Mouse (Mus musculus) limb, embryonic 14.5 days (tissue): Measurements from ENCODE around the gene Pask. TPM values are rescaled to one million over a fixed set of nuclear protein-coding genes. Genes with fewer than 3 reads are reported as not detected.

Source experiments
- ATAC-seq: fragments of 200-750 bp; cut with Nextera tagmentation; 2 replicates; pipeline ENCODE4 v1.8.0; 2017; ENCODE audit warnings: low read depth, moderate number of reproducible peaks, moderate TSS enrichment; ENCODE audit not compliant: low FRiP score
- DNase-seq: peaks from one replicate; pipeline ENCODE4 v3.0.0-alpha.2; 2015; ENCODE audit warnings: low spot score
- H3K27ac ChIP-seq: fragments of 300-500 bp; sonication (generic); replicated peaks from 2 replicates; pipeline ENCODE4 v1.5.1; 2014; ENCODE audit warnings: low read depth, mild to moderate bottlenecking, low read length, moderate library complexity, mixed read lengths
- H3K27me3 ChIP-seq: fragments of 300-500 bp; sonication (generic); 2 replicates; pipeline ENCODE4 v1.6.1; 2014; ENCODE audit warnings: low read length, mixed read lengths; ENCODE audit not compliant: control insufficient read depth, insufficient read depth
- H3K36me3 ChIP-seq: fragments of 300-500 bp; sonication (generic); 2 replicates; pipeline ENCODE4 v1.6.1; 2014; ENCODE audit warnings: mild to moderate bottlenecking, low read length, moderate library complexity, mixed read lengths; ENCODE audit not compliant: control insufficient read depth, insufficient read depth
- H3K4me1 ChIP-seq: fragments of 300-500 bp; sonication (generic); 2 replicates; pipeline ENCODE4 v1.6.1; 2014; ENCODE audit warnings: antibody characterized with exemption, low read length, mixed read lengths; ENCODE audit not compliant: control insufficient read depth, insufficient read depth
- H3K4me2 ChIP-seq: fragments of 300-500 bp; sonication (generic); replicated peaks from 2 replicates; pipeline ENCODE4 v1.6.1; 2014; ENCODE audit warnings: low read depth, mild to moderate bottlenecking, low read length, moderate library complexity; ENCODE audit not compliant: severe bottlenecking
- H3K4me3 ChIP-seq: fragments of 300-500 bp; sonication (generic); replicated peaks from 2 replicates; pipeline ENCODE4 v1.5.1; 2014; ENCODE audit warnings: low read length
- H3K9ac ChIP-seq: fragments of 300-500 bp; sonication (generic); 2 replicates; pipeline ENCODE4 v1.6.1; 2014; ENCODE audit warnings: mild to moderate bottlenecking, low read depth, low read length, moderate library complexity; ENCODE audit not compliant: severe bottlenecking
- H3K9me3 ChIP-seq: fragments of 300-500 bp; sonication (generic); 2 replicates; pipeline ENCODE4 v1.6.1; 2016; ENCODE audit warnings: low read length; ENCODE audit not compliant: control insufficient read depth
- POLR2A ChIP-seq: fragments of 200-500 bp; IDR thresholded peaks from 2 replicates; pipeline ENCODE4 v1.8.0; 2012; ENCODE audit warnings: inconsistent platforms, mild to moderate bottlenecking, moderate library complexity, borderline replicate concordance; ENCODE audit not compliant: insufficient read depth, insufficient read length; ENCODE audit errors: extremely low read depth
- WGBS: fragments of 180-500 bp; shearing (Covaris S2); extraction: QIAGEN DNeasy Blood & Tissue Kit; methylation state at CpG from one replicate; pipeline ENCODE4 v1.1.7; 2014; 5-methylcytosine and 5-hydroxymethylcytosine counted together
- microRNA-seq: library from miRNA; unstranded; fragments of <30 nt; microRNA quantifications from one replicate; pipeline ENCODE4, GENCODE M21; 2016
- polyA plus RNA-seq, 2 experiments: library from polyadenylated mRNA; depleted of rRNA in 1 of 2; stranded (reverse) in 1 of 2; unstranded in 1 of 2; fragments of >200 nt; fragmentation: Nextera tagmentation in 1 of 2; extraction: Ambion mirVana in 1 of 2; gene quantifications; 2 replicates each; pipeline versions ENCODE4 v1.2.1 to v1.2.3; 2012 to 2014

Gene Pask
- polyA plus RNA-seq, 2 experiments: 11.7 to 17.8 TPM

DNA sequence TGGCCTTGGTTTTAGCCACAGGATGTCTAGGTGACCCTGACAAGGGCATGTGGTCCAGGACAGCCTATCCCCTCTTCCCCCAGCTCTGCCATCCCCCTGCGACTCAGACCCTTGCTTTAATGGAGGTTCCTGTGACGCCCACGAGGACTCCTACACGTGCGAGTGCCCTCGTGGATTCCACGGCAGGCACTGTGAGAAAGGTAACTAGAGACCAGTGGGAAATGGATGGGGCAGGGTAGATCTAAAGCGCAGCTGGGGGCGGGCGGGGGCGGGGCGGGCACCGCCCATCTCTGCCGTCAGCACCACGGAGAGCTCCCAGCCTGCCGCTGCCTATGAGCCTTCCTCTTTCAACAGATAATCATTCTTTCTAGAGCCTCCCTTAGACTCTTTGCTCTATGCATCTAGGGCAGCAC lies 70.9 kb downstream of the Pask start:
- no peak overlapping the region for H3K4me3 ChIP-seq
- H3K9me3 ChIP-seq: no peaks in the 10 kb centered on the region
- ATAC-seq: peak; percentile 35; the same call in 1 of the 2 replicates
- H3K27me3 ChIP-seq: no peaks in the 10 kb centered on the region
- TF ChIP-seq POLR2A: no peak
- no peaks in the 10 kb centered on the region for H3K4me1 ChIP-seq
- H3K36me3 ChIP-seq: peaks cover 45% of the 10 kb centered on the region
- 3% methylated on average over 11 of the region's 16 CpGs for WGBS
- H3K9ac ChIP-seq: no peak overlapping the region
- H3K4me2 ChIP-seq: no peak overlapping the region
- DNase-seq: peak; percentile 61
- H3K27ac ChIP-seq: no peak overlapping the region

DNA sequence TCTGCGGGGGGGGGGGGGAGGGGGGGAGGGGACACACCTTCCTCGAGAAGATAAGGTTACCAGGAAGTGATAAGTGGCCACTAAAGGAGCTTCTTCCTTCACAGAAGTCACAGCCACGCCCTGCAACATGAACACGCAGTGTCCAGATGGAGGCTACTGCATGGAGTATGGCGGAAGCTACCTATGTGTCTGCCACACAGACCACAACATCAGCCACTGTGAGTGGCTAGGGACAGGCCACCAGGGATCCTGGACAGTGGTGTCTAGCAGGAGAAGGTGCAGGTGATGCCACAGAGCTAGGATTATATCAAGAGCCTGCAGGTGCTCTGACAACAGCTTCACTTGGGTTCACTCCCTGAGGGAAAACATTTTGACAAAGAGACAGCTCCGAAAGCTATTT lies 71.5 kb downstream of the Pask start:
- no peak for ATAC-seq
- H3K27ac ChIP-seq: no peak overlapping the region

DNA sequence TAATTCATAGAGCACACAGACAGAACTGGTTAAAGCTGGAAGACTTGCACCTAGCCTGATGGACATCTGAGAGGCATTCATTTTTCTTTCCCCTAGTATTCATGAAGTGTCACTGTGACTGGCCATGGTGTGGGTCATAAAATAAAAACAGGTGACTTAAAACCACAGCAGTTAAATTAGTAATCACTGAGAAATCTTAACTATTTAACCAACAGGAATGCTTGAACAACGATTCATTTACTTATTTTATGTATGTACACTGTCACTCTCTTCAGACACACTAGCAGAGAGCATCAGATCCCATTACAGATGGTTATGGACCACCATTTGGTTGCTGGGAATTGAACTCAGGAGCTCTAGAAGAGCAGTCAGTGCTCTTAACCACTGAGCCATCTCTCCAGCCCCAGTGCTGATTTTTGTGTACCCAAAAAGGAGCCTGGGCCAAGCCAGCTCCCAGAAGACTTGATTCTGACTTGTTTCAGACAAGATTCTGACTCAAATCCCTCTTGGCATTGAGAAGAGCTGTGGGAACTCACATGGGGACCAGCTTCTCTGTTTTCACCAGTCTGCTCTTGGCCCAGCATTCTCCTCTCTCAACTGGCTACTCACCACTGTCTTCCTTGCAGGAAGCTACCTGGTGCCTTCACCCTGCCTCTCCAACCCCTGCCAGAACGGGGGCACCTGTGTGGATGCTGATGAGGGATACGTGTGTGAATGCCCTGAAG lies 72.6 kb downstream of the Pask start:
- H3K9me3 ChIP-seq: no peaks in the 10 kb centered on the region
- 47% methylated on average over 3 of the region's 3 CpGs for WGBS
- peaks cover 35% of the 10 kb centered on the region for H3K36me3 ChIP-seq
- DNase-seq (no peak), ATAC-seq (no peak)
- H3K4me1 ChIP-seq: peaks cover 5% of the 10 kb centered on the region; the same call in 1 of the 2 replicates
- no peak overlapping the region for H3K9ac ChIP-seq
- no peak overlapping the region for H3K27ac ChIP-seq
- no peak overlapping the region for H3K4me2 ChIP-seq
- no peaks in the 10 kb centered on the region for H3K27me3 ChIP-seq
- no peak overlapping the region for H3K4me3 ChIP-seq
- no peak for TF ChIP-seq POLR2A

More for the DNA sequence above, 71.5 kb downstream of the Pask start:
- Histone ChIP-seq H3K9ac (no peak overlapping the region), H3K4me3 (no peak overlapping the region), H3K36me3 (peaks cover 41% of the 10 kb centered on the region), H3K27me3 (no peaks in the 10 kb centered on the region), H3K9me3 (no peaks in the 10 kb centered on the region), H3K4me2 (no peak overlapping the region), H3K4me1 (no peaks in the 10 kb centered on the region; the same call in 1 of the 2 replicates)
- WGBS: 80% methylated on average over 5 of the region's 6 CpGs
- no peak for DNase-seq
- no peak for TF ChIP-seq POLR2A

DNA sequence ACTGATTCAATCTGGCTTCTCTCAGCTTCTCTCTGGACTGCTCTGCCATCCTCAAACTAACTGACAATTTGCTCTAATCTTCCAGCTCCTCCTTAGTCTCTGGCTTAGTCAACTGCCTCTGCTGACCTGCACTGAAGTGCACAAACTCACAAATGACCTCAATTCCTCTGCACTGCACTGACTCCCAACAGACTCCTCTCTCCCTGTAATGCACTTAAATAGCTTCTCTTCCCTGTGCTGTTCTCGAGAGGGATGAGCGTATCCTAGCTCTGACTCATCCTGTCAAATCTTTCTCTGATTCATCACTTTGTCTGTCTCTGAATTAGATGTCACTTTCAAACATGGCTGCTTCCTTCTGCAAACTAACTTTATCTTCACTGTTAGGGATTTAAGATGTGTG lies 75.0 kb downstream of the Pask start:
- DNase-seq: no peak
- Histone ChIP-seq H3K4me1 (peaks cover 5% of the 10 kb centered on the region; the same call in 1 of the 2 replicates), H3K27ac (no peak overlapping the region), H3K4me3 (no peak overlapping the region), H3K36me3 (peaks cover 23% of the 10 kb centered on the region), H3K9me3 (no peaks in the 10 kb centered on the region), H3K4me2 (no peak overlapping the region), H3K9ac (no peak overlapping the region), H3K27me3 (no peaks in the 10 kb centered on the region)
- no peak for TF ChIP-seq POLR2A
- ATAC-seq: no peak
- 77% methylated on average over 2 of the region's 2 CpGs for WGBS

DNA sequence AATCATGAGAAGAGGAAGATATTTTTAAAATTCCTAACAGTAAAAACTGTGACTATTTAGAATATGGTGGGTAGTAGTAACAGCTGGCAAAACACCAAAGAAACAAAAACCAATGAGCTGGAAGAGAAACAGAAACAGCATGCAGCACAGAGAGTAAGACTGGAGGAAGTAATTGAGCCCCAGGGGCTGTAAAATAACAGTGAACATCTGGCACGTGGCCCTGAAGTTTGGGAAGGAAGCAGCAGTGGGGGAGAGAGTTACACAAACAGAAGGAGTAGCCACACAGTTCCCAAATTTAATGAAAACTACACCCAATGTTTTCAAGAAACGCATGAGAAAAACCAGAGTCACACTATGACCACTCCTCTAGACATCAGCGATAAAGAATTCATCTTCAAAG lies 76.1 kb downstream of the Pask start:
- 27% methylated on average over 3 of the region's 3 CpGs for WGBS
- Histone ChIP-seq H3K9ac (no peak overlapping the region), H3K4me1 (peaks cover 5% of the 10 kb centered on the region; the same call in 1 of the 2 replicates), H3K36me3 (peaks cover 19% of the 10 kb centered on the region), H3K27me3 (no peaks in the 10 kb centered on the region), H3K4me2 (no peak overlapping the region), H3K27ac (no peak overlapping the region), H3K9me3 (no peaks in the 10 kb centered on the region), H3K4me3 (no peak overlapping the region)
- TF ChIP-seq POLR2A: no peak
- ATAC-seq: peak; percentile 25; the same call in 1 of the 2 replicates
- peak; percentile 68 for DNase-seq

Small RNA genes lying within 50 kb of the gene (microRNA-seq; reads per million reads assigned to microRNA genes)
- gene Mir6345 (not detected), gene Mir6901 (0.92 reads per million), gene Mir6902 (not detected)

Other genes with a start within 250 kb of the Pask start
- 8.1 and 10.4 TPM in 2 replicates for gene Kif1a, start 241.5 kb downstream of the Pask start, polyA plus RNA-seq (2012; rRNA removed)
- 16.4 and 17.5 TPM in 2 replicates for gene Kif1a, start 241.5 kb downstream of the Pask start, polyA plus RNA-seq (2014; fragmentation: Nextera tagmentation; extraction: Ambion mirVana)
- not detected in 2 replicates for gene Agxt, start 208.2 kb downstream of the Pask start, polyA plus RNA-seq (2012; rRNA removed)
- gene Agxt, start 208.2 kb downstream of the Pask start, polyA plus RNA-seq (2014; fragmentation: Nextera tagmentation; extraction: Ambion mirVana): not detected in 2 replicates
- 2.9 and 4.2 TPM in 2 replicates for gene 2310007B03Rik, start 182.5 kb downstream of the Pask start, polyA plus RNA-seq (2012; rRNA removed)
- gene 2310007B03Rik, start 182.5 kb downstream of the Pask start, polyA plus RNA-seq (2014; fragmentation: Nextera tagmentation; extraction: Ambion mirVana): 6.9 and 9.0 TPM in 2 replicates
- 0.39 and 0.46 TPM in 2 replicates for gene Crocc2, start 174.8 kb downstream of the Pask start, polyA plus RNA-seq (2012; rRNA removed)
- 0.17 and 0.51 TPM in 2 replicates for gene Crocc2, start 174.8 kb downstream of the Pask start, polyA plus RNA-seq (2014; fragmentation: Nextera tagmentation; extraction: Ambion mirVana)
- 52.0 and 65.8 TPM in 2 replicates for gene Sned1, start 107.6 kb downstream of the Pask start, polyA plus RNA-seq (2012; rRNA removed)
- gene Sned1, start 107.6 kb downstream of the Pask start, polyA plus RNA-seq (2014; fragmentation: Nextera tagmentation; extraction: Ambion mirVana): 20.6 and 21.8 TPM in 2 replicates
- gene Mterf4, start 37.6 kb downstream of the Pask start, polyA plus RNA-seq (2012; rRNA removed): 16.5 and 20.3 TPM in 2 replicates
- gene Mterf4, start 37.6 kb downstream of the Pask start, polyA plus RNA-seq (2014; fragmentation: Nextera tagmentation; extraction: Ambion mirVana): 23.6 and 24.7 TPM in 2 replicates
- gene Ppp1r7, start 628 bp downstream of the Pask start, polyA plus RNA-seq (2012; rRNA removed): 8.0 and 10.9 TPM in 2 replicates
- gene Ppp1r7, start 628 bp downstream of the Pask start, polyA plus RNA-seq (2014; fragmentation: Nextera tagmentation; extraction: Ambion mirVana): 38.1 and 41.9 TPM in 2 replicates
- 4.7 and 4.8 TPM in 2 replicates for gene Ano7, start 30.4 kb upstream of the Pask start, polyA plus RNA-seq (2012; rRNA removed)
- gene Ano7, start 30.4 kb upstream of the Pask start, polyA plus RNA-seq (2014; fragmentation: Nextera tagmentation; extraction: Ambion mirVana): 1.5 and 2.2 TPM in 2 replicates
- 169 and 196 TPM in 2 replicates for gene Hdlbp, start 135.3 kb upstream of the Pask start, polyA plus RNA-seq (2012; rRNA removed)
- 163 and 180 TPM in 2 replicates for gene Hdlbp, start 135.3 kb upstream of the Pask start, polyA plus RNA-seq (2014; fragmentation: Nextera tagmentation; extraction: Ambion mirVana)
- 8.7 and 9.3 TPM in 2 replicates for gene Farp2, start 168.6 kb upstream of the Pask start, polyA plus RNA-seq (2012; rRNA removed)
- 7.5 and 9.2 TPM in 2 replicates for gene Farp2, start 168.6 kb upstream of the Pask start, polyA plus RNA-seq (2014; fragmentation: Nextera tagmentation; extraction: Ambion mirVana)